Mouse (Mus musculus): Measurements from ENCODE around the gene Tepp. TPM values are rescaled to one million over a fixed set of nuclear protein-coding genes. Genes with fewer than 3 reads are reported as not detected.
A peak's percentile ranks its signal among the peaks of the same experiment; 100 is the strongest.

Tepp gene
- polyA plus RNA-seq (2015; fragmentation: Nextera tagmentation; extraction: Ambion mirVana): 1.3 and 1.4 TPM in 2 replicates

DNA sequence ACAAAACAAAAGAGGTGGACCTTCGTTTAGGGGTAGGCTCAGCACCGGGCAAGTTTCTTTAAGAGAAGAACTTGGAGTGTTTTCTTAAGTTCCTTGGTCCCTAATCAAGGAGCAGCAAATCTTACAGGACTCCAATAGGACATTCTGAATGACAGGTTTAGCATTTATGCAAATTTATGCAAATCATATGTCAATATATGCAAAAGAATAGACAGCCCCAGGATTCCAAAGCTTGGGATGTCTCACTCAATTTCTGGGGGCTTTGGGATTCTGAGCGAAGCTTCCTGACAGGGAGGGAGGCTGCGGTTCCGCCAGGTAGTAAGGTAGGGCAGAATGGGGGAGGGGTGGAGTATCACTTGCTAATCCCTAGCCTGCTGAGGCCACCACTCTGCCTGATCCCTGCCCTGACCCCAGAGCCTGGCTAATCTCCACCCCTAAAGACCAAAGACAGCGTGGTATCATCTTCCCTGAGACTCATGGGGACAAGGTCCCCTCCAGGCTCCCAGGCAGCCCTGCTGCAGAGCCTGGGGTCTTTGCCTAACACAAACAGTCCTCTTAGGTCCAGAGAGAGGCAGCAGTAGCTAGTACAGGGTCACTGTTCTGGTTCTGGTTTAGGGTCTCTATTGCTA is at the start of gene Tepp:
Tepp (plus strand) TSS at position 225 of the 629 bp plus-strand sequence.
- Histone ChIP-seq H3K27ac (replicated peaks) (no peak within 1 kb of the TSS; the same call in 1 of the 2 replicates), H3K36me3 (no peaks in the 10 kb centered on the region), H3K4me1 (peaks cover 8% of the 10 kb centered on the region), H3K9me3 (no peaks in the 10 kb centered on the region), H3K9ac (replicated peaks) (no peak within 1 kb of the TSS), H3K4me2 (replicated peaks) (no peak within 1 kb of the TSS; the same call in 1 of the 2 replicates), H3K27me3 (no peaks in the 10 kb centered on the region), H3K4me3 (no peak within 1 kb of the TSS)
- peak; percentile 66 for ATAC-seq (replicated peaks)
- WGBS: 14% methylated on average over 6 of the region's 6 CpGs

DNA sequence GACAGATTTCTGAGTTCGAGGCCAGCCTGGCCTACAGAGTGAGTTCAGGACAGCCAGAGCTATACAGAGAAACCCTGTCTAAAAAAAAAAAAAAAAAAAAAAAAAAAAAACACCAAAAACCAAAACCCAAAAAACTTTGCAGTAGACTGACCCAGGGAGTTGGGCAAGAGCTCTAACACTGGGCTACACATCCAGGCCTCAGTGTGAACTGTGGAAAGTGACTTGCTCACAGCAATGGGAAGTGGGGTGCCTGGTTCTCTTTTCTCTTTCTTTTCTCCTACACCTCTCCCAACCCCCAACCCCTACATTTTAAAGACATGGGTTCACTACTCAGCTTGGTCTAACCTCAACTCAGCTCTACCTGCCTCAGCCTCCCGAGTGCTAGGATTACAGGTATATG is 48.2 kb upstream of the Tepp start:
- Histone ChIP-seq H3K4me2 (replicated peaks) (no peak overlapping the region), H3K4me1 (no peaks in the 10 kb centered on the region), H3K4me3 (no peak overlapping the region), H3K9ac (replicated peaks) (no peak overlapping the region), H3K36me3 (no peaks in the 10 kb centered on the region), H3K27ac (replicated peaks) (no peak overlapping the region), H3K27me3 (no peaks in the 10 kb centered on the region), H3K9me3 (no peaks in the 10 kb centered on the region)
- 87% methylated on average over 2 of the region's 2 CpGs for WGBS
- ATAC-seq (replicated peaks): no peak

DNA sequence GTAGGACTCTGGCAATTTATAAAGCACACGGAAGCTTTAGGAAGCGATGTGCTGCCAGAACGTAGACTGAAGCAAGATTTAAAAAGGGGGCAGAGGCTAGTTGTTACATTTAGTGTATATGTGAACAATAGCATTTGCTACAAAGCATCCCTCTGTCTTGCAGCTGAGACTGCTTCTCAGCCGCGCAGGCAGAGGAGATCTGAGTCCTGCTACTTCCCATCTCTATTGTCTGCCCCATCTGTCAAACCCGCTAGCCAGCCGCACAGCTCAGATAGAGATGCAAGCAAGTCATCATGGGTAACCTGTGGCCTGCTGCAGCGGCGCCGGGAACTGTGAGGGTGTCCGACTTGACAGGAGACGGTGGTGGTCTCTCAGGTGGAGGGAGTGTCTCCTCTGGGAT is 39.9 kb upstream of the Tepp start:
- no peaks in the 10 kb centered on the region for H3K36me3 ChIP-seq
- no peak overlapping the region for H3K4me3 ChIP-seq
- H3K4me1 ChIP-seq: no peaks in the 10 kb centered on the region
- H3K4me2 ChIP-seq (replicated peaks): no peak overlapping the region
- H3K9me3 ChIP-seq: no peaks in the 10 kb centered on the region
- 60% methylated on average over 12 of the region's 12 CpGs for WGBS
- H3K9ac ChIP-seq (replicated peaks): no peak overlapping the region
- no peak overlapping the region for H3K27ac ChIP-seq (replicated peaks)
- ATAC-seq (replicated peaks): no peak
- no peaks in the 10 kb centered on the region for H3K27me3 ChIP-seq

DNA sequence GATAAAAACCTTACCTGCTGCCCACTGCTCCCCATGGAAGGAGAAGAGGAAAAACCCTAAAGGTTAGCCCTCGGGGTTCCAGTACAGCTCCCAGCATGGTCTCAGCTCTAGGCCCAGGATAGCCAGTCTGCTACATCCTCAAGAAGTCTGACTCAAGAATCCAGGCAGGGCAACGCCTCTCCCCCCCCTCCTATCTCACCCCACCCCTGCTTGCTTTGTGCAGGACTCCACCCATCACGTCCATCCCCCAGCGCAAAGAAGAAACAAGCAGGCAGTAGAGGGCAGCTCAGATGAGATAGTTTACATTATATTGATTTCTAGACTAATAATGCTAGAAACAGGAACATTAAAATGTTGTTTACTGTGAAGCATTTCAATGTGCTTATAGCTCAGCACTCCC is 38.5 kb upstream of the Tepp start:
- Histone ChIP-seq H3K9ac (replicated peaks) (no peak overlapping the region), H3K27me3 (no peaks in the 10 kb centered on the region), H3K4me2 (replicated peaks) (no peak overlapping the region), H3K4me3 (no peak overlapping the region), H3K36me3 (no peaks in the 10 kb centered on the region), H3K27ac (replicated peaks) (no peak overlapping the region), H3K4me1 (no peaks in the 10 kb centered on the region), H3K9me3 (no peaks in the 10 kb centered on the region)
- WGBS: 35% methylated on average over 4 of the region's 4 CpGs
- no peak for ATAC-seq (replicated peaks)

- H3K4me2 ChIP-seq (replicated peaks): no peak overlapping the region
- no peak overlapping the region for H3K4me3 ChIP-seq
- WGBS: 37% methylated on average over 2 of the region's 2 CpGs
- H3K27me3 ChIP-seq: no peaks in the 10 kb centered on the region
- H3K4me1 ChIP-seq: no peaks in the 10 kb centered on the region
- H3K9me3 ChIP-seq: no peaks in the 10 kb centered on the region
- H3K9ac ChIP-seq (replicated peaks): no peak overlapping the region
- H3K36me3 ChIP-seq: no peaks in the 10 kb centered on the region
- ATAC-seq (replicated peaks): no peak
- H3K27ac ChIP-seq (replicated peaks): no peak overlapping the region
Measured at GRCm38 (mm10) chr8:95272871-95273270, 37.5 kb upstream of the Tepp start.

DNA sequence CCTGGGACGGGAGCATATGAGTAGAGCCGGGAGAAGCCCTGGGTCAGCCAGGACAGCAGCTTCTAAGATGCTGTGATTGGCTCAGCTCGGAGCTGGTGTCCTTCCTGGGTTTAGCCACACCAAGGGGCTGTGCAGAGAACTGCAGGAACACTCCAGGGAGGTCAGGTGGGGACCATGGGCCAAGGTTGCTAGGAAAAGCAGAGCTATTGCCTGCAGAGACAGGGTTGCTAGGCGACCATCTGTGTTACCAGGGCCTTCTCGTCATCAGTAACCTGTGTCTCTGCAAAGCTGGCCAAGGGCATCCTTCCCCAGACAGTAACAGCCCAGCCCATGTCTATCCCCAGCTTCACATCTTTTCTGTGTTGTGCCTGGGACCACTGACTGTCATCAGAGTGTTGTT is 28.9 kb upstream of the Tepp start:
- WGBS: 58% methylated on average over 5 of the region's 5 CpGs
- ATAC-seq (replicated peaks): peak; percentile 53; the same call in 1 of the 2 replicates
- no peaks in the 10 kb centered on the region for H3K36me3 ChIP-seq
- H3K4me2 ChIP-seq (replicated peaks): no peak overlapping the region
- no peak overlapping the region for H3K4me3 ChIP-seq
- H3K27ac ChIP-seq (replicated peaks): no peak overlapping the region
- 0 out of 2 replicates have a peak, but pooled peaks cover 3% of the 10 kb centered on the region for H3K27me3 ChIP-seq
- H3K4me1 ChIP-seq: no peaks in the 10 kb centered on the region
- no peaks in the 10 kb centered on the region for H3K9me3 ChIP-seq
- no peak overlapping the region for H3K9ac ChIP-seq (replicated peaks)

DNA sequence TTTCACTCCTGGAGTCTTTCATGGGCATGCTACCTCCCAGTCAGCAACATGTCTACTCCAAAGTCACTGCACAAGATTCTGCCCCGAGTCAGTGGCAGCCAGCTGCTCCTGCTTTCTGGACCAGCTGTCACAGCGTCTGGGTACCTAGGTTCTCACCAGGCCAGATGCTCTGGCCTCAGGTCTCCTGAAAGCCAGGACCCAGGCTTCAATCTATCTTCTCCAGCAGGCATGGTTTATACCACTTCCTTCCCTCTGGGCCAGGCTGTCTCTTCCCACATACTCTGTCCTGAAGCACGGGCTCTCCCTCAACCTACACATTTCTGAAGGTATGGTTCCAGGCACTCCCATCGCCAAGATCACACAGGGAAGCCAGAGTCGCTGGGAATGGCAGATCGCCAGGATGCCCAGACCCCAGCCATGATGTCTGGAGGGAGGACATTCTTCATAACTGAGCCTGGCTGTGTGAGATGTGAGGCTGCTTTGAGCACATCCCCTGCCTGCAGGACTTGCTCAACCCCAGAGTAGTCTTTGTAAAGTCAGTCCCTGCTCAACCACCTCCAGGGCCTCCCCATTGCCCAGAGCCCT is 21.2 kb upstream of the Tepp start:
- Histone ChIP-seq H3K36me3 (no peaks in the 10 kb centered on the region), H3K4me3 (no peak overlapping the region), H3K4me1 (peaks cover 9% of the 10 kb centered on the region), H3K27me3 (0 out of 2 replicates have a peak, but pooled peaks cover 3% of the 10 kb centered on the region), H3K9me3 (no peaks in the 10 kb centered on the region), H3K4me2 (replicated peaks) (no peak overlapping the region), H3K9ac (replicated peaks) (no peak overlapping the region), H3K27ac (replicated peaks) (no peak overlapping the region)
- no peak for ATAC-seq (replicated peaks)
- WGBS: 72% methylated on average over 6 of the region's 6 CpGs

DNA sequence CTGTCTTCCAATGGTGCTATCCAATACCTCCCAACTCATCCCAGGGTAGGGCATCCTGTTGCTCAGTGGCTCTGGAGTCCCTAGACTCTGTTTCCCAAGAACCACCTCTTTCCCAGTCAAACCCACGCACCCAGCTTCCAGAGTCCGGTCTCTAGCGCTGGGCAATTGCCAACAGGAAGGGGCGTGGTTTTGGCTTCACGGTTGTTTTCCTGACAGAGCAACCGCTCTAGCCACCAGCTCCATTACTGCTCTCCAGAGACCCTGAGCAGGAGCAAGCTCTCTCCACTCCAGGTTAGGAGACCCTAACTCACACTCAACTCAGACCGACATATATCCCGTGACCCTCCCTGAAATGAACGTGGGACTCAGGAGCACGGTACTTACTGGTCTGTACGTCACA is 17.2 kb upstream of the Tepp start:
- WGBS: 84% methylated on average over 11 of the region's 11 CpGs
- no peak for ATAC-seq (replicated peaks)

GRCm38 (mm10) chr8:95293891-95294290 is 16.5 kb upstream of the Tepp start:
- Histone ChIP-seq H3K4me2 (replicated peaks) (no peak overlapping the region), H3K4me3 (no peak overlapping the region), H3K27me3 (no peaks in the 10 kb centered on the region), H3K9ac (replicated peaks) (no peak overlapping the region), H3K36me3 (no peaks in the 10 kb centered on the region), H3K4me1 (peaks cover 9% of the 10 kb centered on the region), H3K9me3 (no peaks in the 10 kb centered on the region), H3K27ac (replicated peaks) (peak overlapping the region; percentile 66)
- 56% methylated on average over 7 of the region's 7 CpGs for WGBS
- peak; percentile 38 for ATAC-seq (replicated peaks)

More for the DNA sequence above, 17.2 kb upstream of the Tepp start:
- no peaks in the 10 kb centered on the region for H3K27me3 ChIP-seq
- H3K9me3 ChIP-seq: no peaks in the 10 kb centered on the region
- H3K9ac ChIP-seq (replicated peaks): no peak overlapping the region
- H3K4me2 ChIP-seq (replicated peaks): no peak overlapping the region
- H3K36me3 ChIP-seq: no peaks in the 10 kb centered on the region
- H3K27ac ChIP-seq (replicated peaks): no peak overlapping the region
- H3K4me3 ChIP-seq: no peak overlapping the region
- H3K4me1 ChIP-seq: peaks cover 9% of the 10 kb centered on the region

DNA sequence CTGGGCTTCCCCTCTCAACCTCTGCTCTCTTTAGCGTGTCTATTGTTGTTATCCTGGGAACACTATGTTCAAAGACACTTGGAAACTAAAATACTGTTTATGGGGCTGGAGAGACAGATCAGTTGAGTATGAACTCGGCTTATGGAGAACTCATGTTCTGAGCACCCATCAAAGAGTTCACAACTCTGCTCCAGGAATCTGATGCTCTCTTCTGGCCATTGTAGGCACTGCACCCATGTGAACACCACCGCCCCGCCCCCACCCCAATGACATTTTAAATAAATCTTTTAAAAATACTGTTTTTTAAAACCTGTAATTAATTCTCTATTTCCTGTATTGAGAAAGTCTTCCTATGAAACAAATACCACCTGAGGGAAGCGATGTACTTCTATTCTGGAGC is 8.0 kb upstream of the Tepp start:
- no peak overlapping the region for H3K9ac ChIP-seq (replicated peaks)
- H3K4me2 ChIP-seq (replicated peaks): no peak overlapping the region
- ATAC-seq (replicated peaks): no peak
- H3K36me3 ChIP-seq: no peaks in the 10 kb centered on the region
- 23% methylated on average over 5 of the region's 5 CpGs for WGBS
- H3K27ac ChIP-seq (replicated peaks): no peak overlapping the region
- no peaks in the 10 kb centered on the region for H3K4me1 ChIP-seq
- no peaks in the 10 kb centered on the region for H3K9me3 ChIP-seq
- H3K27me3 ChIP-seq: no peaks in the 10 kb centered on the region
- no peak overlapping the region for H3K4me3 ChIP-seq

DNA sequence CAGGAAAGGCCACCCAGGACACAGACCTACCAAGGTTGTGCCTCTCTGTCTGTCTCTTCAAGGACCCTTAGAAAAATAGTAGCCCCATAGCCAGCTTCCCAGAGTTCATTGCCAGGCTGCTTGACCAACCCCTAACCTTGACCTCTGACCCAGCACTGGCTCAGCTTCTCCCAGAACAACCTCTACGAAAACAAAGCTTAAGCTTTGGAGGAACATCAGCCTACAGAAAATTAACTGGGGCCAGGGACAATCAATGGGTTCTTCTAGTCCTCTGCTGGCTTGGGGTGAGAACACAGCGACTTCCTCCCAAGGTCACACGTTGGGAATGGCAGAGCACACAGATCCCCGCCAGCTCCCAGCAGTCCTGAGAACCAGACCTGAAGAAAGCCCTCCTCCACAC is 4.8 kb upstream of the Tepp start:
- Histone ChIP-seq H3K9ac (replicated peaks) (no peak overlapping the region), H3K9me3 (no peaks in the 10 kb centered on the region), H3K4me1 (peaks cover 4% of the 10 kb centered on the region), H3K27ac (replicated peaks) (no peak overlapping the region), H3K4me3 (no peak overlapping the region), H3K36me3 (no peaks in the 10 kb centered on the region), H3K27me3 (no peaks in the 10 kb centered on the region), H3K4me2 (replicated peaks) (no peak overlapping the region)
- 76% methylated on average over 4 of the region's 4 CpGs for WGBS
- ATAC-seq (replicated peaks): no peak

DNA sequence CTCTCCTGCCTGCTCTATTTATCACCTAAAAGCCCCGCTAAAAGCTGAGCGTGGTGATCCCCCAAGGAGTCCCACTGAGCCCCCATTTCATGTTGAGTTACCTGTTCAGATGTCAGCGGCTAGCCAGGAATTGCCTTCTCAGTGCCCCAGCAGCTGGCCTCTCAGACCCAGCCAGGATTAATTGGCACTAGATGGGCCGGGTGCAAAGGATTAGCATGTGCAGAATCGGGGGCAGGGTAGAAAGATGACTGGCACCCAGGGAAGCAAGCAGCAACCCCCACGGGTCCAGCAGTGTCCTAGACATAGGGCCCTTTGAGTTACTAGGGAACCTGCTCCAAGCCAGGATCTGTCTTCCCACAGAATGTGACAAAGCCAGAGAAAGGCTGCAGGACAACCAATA is 3.9 kb upstream of the Tepp start, which contains the start of gene Cngb1:
Cngb1 (minus strand) TSS at position 155 of the 400 bp plus-strand sequence.
- no peak within 1 kb of the TSS for H3K4me2 ChIP-seq (replicated peaks)
- 42% methylated on average over 6 of the region's 6 CpGs for WGBS
- H3K27ac ChIP-seq (replicated peaks): no peak within 1 kb of the TSS
- no peaks in the 10 kb centered on the region for H3K36me3 ChIP-seq
- no peak within 1 kb of the TSS for H3K9ac ChIP-seq (replicated peaks)
- peaks cover 8% of the 10 kb centered on the region for H3K4me1 ChIP-seq
- H3K4me3 ChIP-seq: no peak within 1 kb of the TSS
- no peak for ATAC-seq (replicated peaks)
- H3K27me3 ChIP-seq: no peaks in the 10 kb centered on the region
- H3K9me3 ChIP-seq: no peaks in the 10 kb centered on the region

- Histone ChIP-seq H3K27me3 (no peaks in the 10 kb centered on the region), H3K9ac (replicated peaks) (no peak overlapping the region), H3K36me3 (no peaks in the 10 kb centered on the region), H3K27ac (replicated peaks) (no peak overlapping the region), H3K4me3 (no peak overlapping the region), H3K4me1 (peaks cover 8% of the 10 kb centered on the region), H3K4me2 (replicated peaks) (no peak overlapping the region), H3K9me3 (no peaks in the 10 kb centered on the region)
- ATAC-seq (replicated peaks): no peak
- 73% methylated on average over 18 of the region's 18 CpGs for WGBS
Measured at GRCm38 (mm10) chr8:95312836-95313235, 2.5 kb downstream of the Tepp start.

Data from forebrain, embryonic 15.5 days (tissue).